Mouse (Mus musculus): ENCODE data around the gene Olfr573-ps1. TPM values are rescaled to one million over a fixed set of nuclear protein-coding genes. Genes with fewer than 3 reads are reported as not detected.

Gene Olfr573-ps1
- not detected for polyA plus RNA-seq (2014; fragmentation: Illumina TruSeq; extraction: RNeasy Lipid Tissue Mini Kit (QIAGEN cat#74804); ENCODE audit: low replicate concordance)

GRCm38 (mm10) chr7:102942475-102942874, at the start of gene Olfr573-ps1:
Gene Olfr573-ps1, minus strand, starts transcription at chr7:102942575.

GRCm38 (mm10) chr7:102989224-102989623, 46.8 kb upstream of the Olfr573-ps1 start, which contains the start of gene Olfr578:
Gene Olfr578, minus strand, starts transcription at chr7:102989324.

GRCm38 (mm10) chr7:102975843-102976242, 33.5 kb upstream of the Olfr573-ps1 start, which contains the start of gene Olfr577:
Gene Olfr577, minus strand, starts transcription at chr7:102975943.

GRCm38 (mm10) chr7:102962360-102962759, 20.0 kb upstream of the Olfr573-ps1 start, which contains the start of gene Olfr576:
Gene Olfr576, plus strand, starts transcription at chr7:102962660.

GRCm38 (mm10) chr7:102958593-102958992, 16.2 kb upstream of the Olfr573-ps1 start, which contains the start of gene Olfr575:
Gene Olfr575, minus strand, starts transcription at chr7:102958775.

GRCm38 (mm10) chr7:102948167-102948566, 5.8 kb upstream of the Olfr573-ps1 start, which contains the start of gene Olfr574:
Gene Olfr574, plus strand, starts transcription at chr7:102948467.

GRCm38 (mm10) chr7:102924109-102924508, 18.3 kb downstream of the Olfr573-ps1 start, which contains the start of gene Olfr572:
Gene Olfr572, plus strand, starts transcription at chr7:102924409.

GRCm38 (mm10) chr7:102917032-102917875, 25.1 kb downstream of the Olfr573-ps1 start, which contains the start of gene Olfr571:
Gene Olfr571, minus strand, starts transcription at chr7:102917536.

Other genes starting within 250 kb of the Olfr573-ps1 start
- gene Olfr557, start 246.7 kb downstream of the Olfr573-ps1 start, polyA plus RNA-seq (2014; fragmentation: Illumina TruSeq; extraction: RNeasy Lipid Tissue Mini Kit (QIAGEN cat#74804); ENCODE audit: low replicate concordance): not detected
- 2.3 TPM for gene Olfr558, start 240.4 kb downstream of the Olfr573-ps1 start, polyA plus RNA-seq (2014; fragmentation: Illumina TruSeq; extraction: RNeasy Lipid Tissue Mini Kit (QIAGEN cat#74804); ENCODE audit: low replicate concordance)
- gene Olfr33, start 223.5 kb downstream of the Olfr573-ps1 start, polyA plus RNA-seq (2014; fragmentation: Illumina TruSeq; extraction: RNeasy Lipid Tissue Mini Kit (QIAGEN cat#74804); ENCODE audit: low replicate concordance): not detected
- gene Olfr559, start 215.1 kb downstream of the Olfr573-ps1 start, polyA plus RNA-seq (2014; fragmentation: Illumina TruSeq; extraction: RNeasy Lipid Tissue Mini Kit (QIAGEN cat#74804); ENCODE audit: low replicate concordance): not detected
- 0.30 TPM for gene Olfr560, start 183.2 kb downstream of the Olfr573-ps1 start, polyA plus RNA-seq (2014; fragmentation: Illumina TruSeq; extraction: RNeasy Lipid Tissue Mini Kit (QIAGEN cat#74804); ENCODE audit: low replicate concordance)
- gene Olfr78, start 183.1 kb downstream of the Olfr573-ps1 start, polyA plus RNA-seq (2014; fragmentation: Illumina TruSeq; extraction: RNeasy Lipid Tissue Mini Kit (QIAGEN cat#74804); ENCODE audit: low replicate concordance): 1.3 TPM
- 0.26 TPM for gene Olfr561, start 171.4 kb downstream of the Olfr573-ps1 start, polyA plus RNA-seq (2014; fragmentation: Illumina TruSeq; extraction: RNeasy Lipid Tissue Mini Kit (QIAGEN cat#74804); ENCODE audit: low replicate concordance)
- not detected for gene Olfr564, start 139.1 kb downstream of the Olfr573-ps1 start, polyA plus RNA-seq (2014; fragmentation: Illumina TruSeq; extraction: RNeasy Lipid Tissue Mini Kit (QIAGEN cat#74804); ENCODE audit: low replicate concordance)
- not detected for gene Olfr566, start 83.8 kb downstream of the Olfr573-ps1 start, polyA plus RNA-seq (2014; fragmentation: Illumina TruSeq; extraction: RNeasy Lipid Tissue Mini Kit (QIAGEN cat#74804); ENCODE audit: low replicate concordance)
- gene Olfr568, start 65.5 kb downstream of the Olfr573-ps1 start, polyA plus RNA-seq (2014; fragmentation: Illumina TruSeq; extraction: RNeasy Lipid Tissue Mini Kit (QIAGEN cat#74804); ENCODE audit: low replicate concordance): not detected
- not detected for gene Olfr569, start 51.7 kb downstream of the Olfr573-ps1 start, polyA plus RNA-seq (2014; fragmentation: Illumina TruSeq; extraction: RNeasy Lipid Tissue Mini Kit (QIAGEN cat#74804); ENCODE audit: low replicate concordance)
- not detected for gene Olfr570, start 48.0 kb downstream of the Olfr573-ps1 start, polyA plus RNA-seq (2014; fragmentation: Illumina TruSeq; extraction: RNeasy Lipid Tissue Mini Kit (QIAGEN cat#74804); ENCODE audit: low replicate concordance)
- gene Olfr571, start 25.0 kb downstream of the Olfr573-ps1 start, polyA plus RNA-seq (2014; fragmentation: Illumina TruSeq; extraction: RNeasy Lipid Tissue Mini Kit (QIAGEN cat#74804); ENCODE audit: low replicate concordance): not detected
- gene Olfr572, start 18.2 kb downstream of the Olfr573-ps1 start, polyA plus RNA-seq (2014; fragmentation: Illumina TruSeq; extraction: RNeasy Lipid Tissue Mini Kit (QIAGEN cat#74804); ENCODE audit: low replicate concordance): not detected
- gene Olfr574, start 5.9 kb upstream of the Olfr573-ps1 start, polyA plus RNA-seq (2014; fragmentation: Illumina TruSeq; extraction: RNeasy Lipid Tissue Mini Kit (QIAGEN cat#74804); ENCODE audit: low replicate concordance): not detected
- not detected for gene Olfr575, start 16.2 kb upstream of the Olfr573-ps1 start, polyA plus RNA-seq (2014; fragmentation: Illumina TruSeq; extraction: RNeasy Lipid Tissue Mini Kit (QIAGEN cat#74804); ENCODE audit: low replicate concordance)
- not detected for gene Olfr576, start 20.1 kb upstream of the Olfr573-ps1 start, polyA plus RNA-seq (2014; fragmentation: Illumina TruSeq; extraction: RNeasy Lipid Tissue Mini Kit (QIAGEN cat#74804); ENCODE audit: low replicate concordance)
- not detected for gene Olfr577, start 33.4 kb upstream of the Olfr573-ps1 start, polyA plus RNA-seq (2014; fragmentation: Illumina TruSeq; extraction: RNeasy Lipid Tissue Mini Kit (QIAGEN cat#74804); ENCODE audit: low replicate concordance)
- not detected for gene Olfr578, start 46.7 kb upstream of the Olfr573-ps1 start, polyA plus RNA-seq (2014; fragmentation: Illumina TruSeq; extraction: RNeasy Lipid Tissue Mini Kit (QIAGEN cat#74804); ENCODE audit: low replicate concordance)
- not detected for gene Olfr582, start 95.4 kb upstream of the Olfr573-ps1 start, polyA plus RNA-seq (2014; fragmentation: Illumina TruSeq; extraction: RNeasy Lipid Tissue Mini Kit (QIAGEN cat#74804); ENCODE audit: low replicate concordance)
- gene Olfr583, start 108.7 kb upstream of the Olfr573-ps1 start, polyA plus RNA-seq (2014; fragmentation: Illumina TruSeq; extraction: RNeasy Lipid Tissue Mini Kit (QIAGEN cat#74804); ENCODE audit: low replicate concordance): not detected
- gene Olfr584, start 139.3 kb upstream of the Olfr573-ps1 start, polyA plus RNA-seq (2014; fragmentation: Illumina TruSeq; extraction: RNeasy Lipid Tissue Mini Kit (QIAGEN cat#74804); ENCODE audit: low replicate concordance): not detected
- gene Olfr585, start 155.1 kb upstream of the Olfr573-ps1 start, polyA plus RNA-seq (2014; fragmentation: Illumina TruSeq; extraction: RNeasy Lipid Tissue Mini Kit (QIAGEN cat#74804); ENCODE audit: low replicate concordance): not detected
- not detected for gene Olfr586, start 183.1 kb upstream of the Olfr573-ps1 start, polyA plus RNA-seq (2014; fragmentation: Illumina TruSeq; extraction: RNeasy Lipid Tissue Mini Kit (QIAGEN cat#74804); ENCODE audit: low replicate concordance)
- not detected for gene Olfr588-ps1, start 198.3 kb upstream of the Olfr573-ps1 start, polyA plus RNA-seq (2014; fragmentation: Illumina TruSeq; extraction: RNeasy Lipid Tissue Mini Kit (QIAGEN cat#74804); ENCODE audit: low replicate concordance)
- gene Olfr589, start 213.8 kb upstream of the Olfr573-ps1 start, polyA plus RNA-seq (2014; fragmentation: Illumina TruSeq; extraction: RNeasy Lipid Tissue Mini Kit (QIAGEN cat#74804); ENCODE audit: low replicate concordance): not detected
- gene Olfr591, start 235.8 kb upstream of the Olfr573-ps1 start, polyA plus RNA-seq (2014; fragmentation: Illumina TruSeq; extraction: RNeasy Lipid Tissue Mini Kit (QIAGEN cat#74804); ENCODE audit: low replicate concordance): not detected
- not detected for gene Olfr592, start 242.2 kb upstream of the Olfr573-ps1 start, polyA plus RNA-seq (2014; fragmentation: Illumina TruSeq; extraction: RNeasy Lipid Tissue Mini Kit (QIAGEN cat#74804); ENCODE audit: low replicate concordance)